Mouse (Mus musculus) forebrain, embryonic 14.5 days (tissue): ENCODE results near the gene Ttc21b. TPM values are rescaled to one million over a fixed set of nuclear protein-coding genes. Genes with fewer than 3 reads are reported as not detected.

Experiments
- polyA plus RNA-seq: library from polyadenylated mRNA; unstranded; fragments of >200 nt; fragmentation: Nextera tagmentation; extraction: Ambion mirVana; gene quantifications from 2 replicates; pipeline ENCODE4 v1.2.1, GENCODE M21; 2014

Ttc21b gene
- polyA plus RNA-seq, 1 experiment from 2014 or later: 13.0 TPM

Other genes with a start within 250 kb of the Ttc21b start
- 0.63 and 1.6 TPM in 2 replicates for gene Galnt3, start 131.6 kb downstream of the Ttc21b start, polyA plus RNA-seq
- 4.6 and 7.6 TPM in 2 replicates for gene Scn1a, start 184.2 kb upstream of the Ttc21b start, polyA plus RNA-seq